Mouse (Mus musculus): ENCODE data around the gene Fam92b. TPM values are rescaled to one million over a fixed set of nuclear protein-coding genes. Genes with fewer than 3 reads are reported as not detected.

Fam92b gene
- polyA plus RNA-seq, 1 experiment from 2014 or later, result not detected

DNA sequence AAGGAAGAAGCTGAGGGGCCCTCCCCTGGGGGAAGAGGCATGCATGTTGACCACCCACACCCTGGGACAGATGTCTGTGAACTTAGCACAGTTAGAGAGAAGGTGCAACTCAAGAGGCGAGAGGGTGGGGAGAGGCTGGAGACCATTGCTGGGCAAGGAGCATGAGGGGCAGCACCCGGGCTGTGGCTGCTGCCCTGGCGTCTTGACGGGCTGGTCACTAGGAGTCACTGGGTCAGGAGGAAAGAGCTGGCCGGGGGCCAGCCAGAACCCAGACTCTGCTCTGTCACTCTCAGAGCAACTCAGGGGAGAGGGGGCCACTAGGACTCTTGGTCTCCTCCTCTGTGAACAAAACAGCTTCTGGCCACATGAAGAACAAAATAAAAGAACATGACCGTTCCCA is 12.2 kb upstream of the Fam92b start:
- 58% methylated on average over 6 of the region's 6 CpGs for WGBS (ENCODE audit: insufficient replicate concordance)
- no peak overlapping the region for H3K4me3 ChIP-seq (replicated peaks)
- H3K4me1 ChIP-seq (replicated peaks), result peaks cover 6% of the 10 kb centered on the region
- H3K4me2 ChIP-seq, result no peak overlapping the region
- no peaks in the 10 kb centered on the region for H3K9me3 ChIP-seq (replicated peaks)
- ATAC-seq (ENCODE audit: low read depth), result no peak
- no peaks in the 10 kb centered on the region for H3K36me3 ChIP-seq
- H3K27me3 ChIP-seq, result 0 out of 2 replicates have a peak, but pooled peaks cover 4% of the 10 kb centered on the region
- no peak overlapping the region for H3K9ac ChIP-seq
- no peak for DNase-seq
- no peak overlapping the region for H3K27ac ChIP-seq

- Histone ChIP-seq H3K9ac (no peak overlapping the region), H3K27ac (no peak overlapping the region), H3K9me3 (replicated peaks) (no peaks in the 10 kb centered on the region), H3K4me2 (no peak overlapping the region), H3K27me3 (0 out of 2 replicates have a peak, but pooled peaks cover 4% of the 10 kb centered on the region), H3K4me3 (replicated peaks) (no peak overlapping the region), H3K36me3 (no peaks in the 10 kb centered on the region), H3K4me1 (replicated peaks) (peaks cover 6% of the 10 kb centered on the region)
- ATAC-seq (ENCODE audit: low read depth) (no peak), DNase-seq (no peak)
- WGBS (ENCODE audit: insufficient replicate concordance), result 58% methylated on average over 6 of the region's 6 CpGs
Measured at GRCm38 (mm10) chr8:120188510-120188909, 11.2 kb upstream of the Fam92b start.

- ATAC-seq (ENCODE audit: low read depth), result no peak
- 0 out of 2 replicates have a peak, but pooled peaks cover 4% of the 10 kb centered on the region for H3K27me3 ChIP-seq
- no peak overlapping the region for H3K9ac ChIP-seq
- 52% methylated on average over 8 of the region's 8 CpGs for WGBS (ENCODE audit: insufficient replicate concordance)
- H3K9me3 ChIP-seq (replicated peaks), result no peaks in the 10 kb centered on the region
- no peaks in the 10 kb centered on the region for H3K36me3 ChIP-seq
- H3K4me2 ChIP-seq, result no peak overlapping the region
- peaks cover 6% of the 10 kb centered on the region for H3K4me1 ChIP-seq (replicated peaks)
- no peak overlapping the region for H3K27ac ChIP-seq
- no peak overlapping the region for H3K4me3 ChIP-seq (replicated peaks)
- DNase-seq, result no peak
Measured at GRCm38 (mm10) chr8:120186454-120186853, 9.2 kb upstream of the Fam92b start.

DNA sequence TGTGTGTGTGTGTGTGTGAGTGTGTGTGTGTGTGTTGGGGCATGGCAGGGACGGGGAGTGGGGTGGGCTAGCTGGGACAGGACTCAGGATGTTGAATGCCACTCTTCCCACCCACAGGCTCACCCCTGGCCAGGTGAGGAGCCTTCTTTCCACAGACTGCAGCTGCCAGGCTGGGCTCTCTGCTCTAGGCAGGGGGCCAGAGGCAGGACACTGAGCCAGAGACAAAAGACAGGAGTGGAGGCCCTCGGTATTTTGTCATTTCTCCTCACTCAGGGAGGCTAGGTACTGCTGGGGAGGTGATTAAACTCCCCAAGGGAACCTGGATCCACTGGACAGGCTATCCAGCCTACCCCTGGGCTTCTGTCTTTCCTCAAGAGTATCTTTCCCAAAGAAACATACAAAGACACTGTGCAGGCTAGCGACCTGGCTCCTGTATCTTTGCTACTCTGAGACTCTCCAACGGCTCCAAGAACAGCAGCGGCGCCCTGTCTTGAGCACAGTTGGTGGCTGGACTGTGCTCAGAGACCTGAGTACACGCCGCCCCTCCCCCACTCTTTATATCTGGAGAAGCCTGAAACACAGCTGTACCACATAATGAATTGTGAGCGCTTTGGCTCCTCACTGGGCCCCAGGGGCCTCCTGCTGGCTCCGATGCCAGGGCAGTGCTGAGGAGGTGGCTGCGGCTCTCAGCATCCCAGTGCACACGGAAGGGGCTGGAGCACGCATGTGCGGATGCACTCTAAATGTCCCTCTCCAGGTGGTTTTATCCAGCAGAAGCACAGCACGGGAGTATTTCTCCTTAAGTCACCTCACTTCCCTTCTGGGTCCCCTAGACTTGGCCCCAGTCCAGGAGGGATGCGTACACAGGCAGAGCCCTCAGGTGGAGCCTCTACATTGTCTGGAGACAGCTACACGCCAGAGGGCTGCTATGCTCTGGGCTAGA is 7.9 kb upstream of the Fam92b start:
- no peak overlapping the region for H3K4me2 ChIP-seq

DNA sequence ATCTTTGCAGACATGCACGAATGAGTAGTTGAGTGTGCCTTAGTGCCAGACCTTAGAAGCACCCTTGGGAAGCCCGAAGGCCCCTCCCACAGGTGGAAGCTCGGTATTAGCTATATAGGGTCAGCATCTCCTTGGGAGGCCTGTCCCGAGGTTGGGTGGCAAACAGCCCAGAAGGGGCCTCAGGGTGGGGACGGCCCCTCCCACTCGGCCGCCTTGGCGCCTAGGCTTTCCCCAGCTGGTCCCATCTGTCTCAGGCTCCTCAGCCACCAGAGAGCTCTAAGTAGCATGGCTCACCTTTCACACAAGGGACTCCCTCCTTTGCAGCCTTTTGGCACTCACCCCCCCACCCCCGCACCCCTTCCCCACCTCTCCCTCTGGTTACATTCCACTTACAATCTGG is 7.1 kb upstream of the Fam92b start:
- Histone ChIP-seq H3K36me3 (no peaks in the 10 kb centered on the region), H3K4me3 (replicated peaks) (no peak overlapping the region), H3K4me1 (replicated peaks) (peaks cover 6% of the 10 kb centered on the region), H3K27ac (no peak overlapping the region), H3K4me2 (no peak overlapping the region), H3K9ac (no peak overlapping the region), H3K27me3 (0 out of 2 replicates have a peak, but pooled peaks cover 4% of the 10 kb centered on the region), H3K9me3 (replicated peaks) (no peaks in the 10 kb centered on the region)
- 37% methylated on average over 9 of the region's 9 CpGs for WGBS (ENCODE audit: insufficient replicate concordance)
- ATAC-seq (ENCODE audit: low read depth) (no peak), DNase-seq (no peak)

More for the DNA sequence above, 7.9 kb upstream of the Fam92b start:
- H3K4me1 ChIP-seq (replicated peaks), result peaks cover 6% of the 10 kb centered on the region
- 0 out of 2 replicates have a peak, but pooled peaks cover 4% of the 10 kb centered on the region for H3K27me3 ChIP-seq
- H3K9me3 ChIP-seq (replicated peaks), result no peaks in the 10 kb centered on the region
- H3K27ac ChIP-seq, result no peak overlapping the region
- DNase-seq, result no peak
- H3K4me3 ChIP-seq (replicated peaks), result no peak overlapping the region
- no peaks in the 10 kb centered on the region for H3K36me3 ChIP-seq
- ATAC-seq (ENCODE audit: low read depth), result no peak
- H3K9ac ChIP-seq, result no peak overlapping the region
- 49% methylated on average over 17 of the region's 17 CpGs for WGBS (ENCODE audit: insufficient replicate concordance)

- Histone ChIP-seq H3K36me3 (no peaks in the 10 kb centered on the region), H3K9ac (no peak overlapping the region), H3K27me3 (peaks cover 23% of the 10 kb centered on the region), H3K27ac (no peak overlapping the region), H3K4me3 (replicated peaks) (no peak overlapping the region), H3K9me3 (replicated peaks) (no peaks in the 10 kb centered on the region), H3K4me2 (no peak overlapping the region), H3K4me1 (replicated peaks) (peaks cover 6% of the 10 kb centered on the region)
- ATAC-seq (ENCODE audit: low read depth) (no peak), DNase-seq (no peak)
- 55% methylated on average over 4 of the region's 4 CpGs for WGBS (ENCODE audit: insufficient replicate concordance)
Measured at GRCm38 (mm10) chr8:120181861-120182414, 4.7 kb upstream of the Fam92b start.

GRCm38 (mm10) chr8:120181274-120181673 is 4.0 kb upstream of the Fam92b start:
- Histone ChIP-seq H3K36me3 (no peaks in the 10 kb centered on the region), H3K27me3 (peaks cover 30% of the 10 kb centered on the region), H3K27ac (no peak overlapping the region), H3K4me3 (replicated peaks) (no peak overlapping the region), H3K9me3 (replicated peaks) (no peaks in the 10 kb centered on the region), H3K9ac (no peak overlapping the region), H3K4me2 (no peak overlapping the region), H3K4me1 (replicated peaks) (peaks cover 6% of the 10 kb centered on the region)
- no peak for ATAC-seq (ENCODE audit: low read depth)
- WGBS (ENCODE audit: insufficient replicate concordance), result 61% methylated on average over 5 of the region's 5 CpGs
- DNase-seq, result no peak

- H3K36me3 ChIP-seq, result no peaks in the 10 kb centered on the region
- H3K4me3 ChIP-seq (replicated peaks), result no peak overlapping the region
- DNase-seq, result no peak
- H3K27me3 ChIP-seq, result peaks cover 38% of the 10 kb centered on the region
- no peak for ATAC-seq (ENCODE audit: low read depth)
- H3K9me3 ChIP-seq (replicated peaks), result no peaks in the 10 kb centered on the region
- no peak overlapping the region for H3K27ac ChIP-seq
- WGBS (ENCODE audit: insufficient replicate concordance), result 50% methylated on average over 7 of the region's 7 CpGs
- peaks cover 4% of the 10 kb centered on the region for H3K4me1 ChIP-seq (replicated peaks)
- no peak overlapping the region for H3K9ac ChIP-seq
- H3K4me2 ChIP-seq, result no peak overlapping the region
Measured at GRCm38 (mm10) chr8:120180445-120180970, 3.2 kb upstream of the Fam92b start.

DNA sequence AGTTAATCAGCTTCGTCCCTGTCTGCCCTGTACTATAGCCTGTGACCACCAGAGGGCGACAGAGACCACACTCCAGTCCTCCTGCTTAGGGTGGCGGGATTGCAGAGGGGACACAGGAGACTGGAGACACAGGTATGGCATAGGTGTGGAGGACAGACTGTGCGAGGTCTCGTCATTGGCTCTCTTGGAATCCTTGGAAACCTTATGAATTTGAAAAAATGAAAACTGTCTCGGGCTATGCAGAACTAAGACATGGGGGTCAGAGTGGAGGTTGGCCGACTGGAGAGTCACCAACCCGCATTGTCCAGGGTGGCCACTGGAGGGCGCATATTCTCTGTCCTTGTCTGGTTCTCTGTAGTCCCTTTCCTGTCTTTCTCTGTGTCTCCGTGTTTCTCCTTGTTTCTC is 1.8 kb upstream of the Fam92b start:
- DNase-seq (peak; percentile 71), ATAC-seq (ENCODE audit: low read depth) (peak; percentile 61)
- no peak overlapping the region for H3K9ac ChIP-seq
- 0 out of 2 replicates have a peak overlapping the region, but pooled peaks have one; percentile 19 for H3K4me3 ChIP-seq (replicated peaks)
- 0% methylated on average over 10 of the region's 10 CpGs for WGBS (ENCODE audit: insufficient replicate concordance)
- peaks cover 47% of the 10 kb centered on the region for H3K27me3 ChIP-seq
- H3K9me3 ChIP-seq (replicated peaks), result no peaks in the 10 kb centered on the region
- no peak overlapping the region for H3K27ac ChIP-seq
- H3K4me1 ChIP-seq (replicated peaks), result no peaks in the 10 kb centered on the region
- H3K4me2 ChIP-seq, result peak overlapping the region; percentile 45
- H3K36me3 ChIP-seq, result no peaks in the 10 kb centered on the region

DNA sequence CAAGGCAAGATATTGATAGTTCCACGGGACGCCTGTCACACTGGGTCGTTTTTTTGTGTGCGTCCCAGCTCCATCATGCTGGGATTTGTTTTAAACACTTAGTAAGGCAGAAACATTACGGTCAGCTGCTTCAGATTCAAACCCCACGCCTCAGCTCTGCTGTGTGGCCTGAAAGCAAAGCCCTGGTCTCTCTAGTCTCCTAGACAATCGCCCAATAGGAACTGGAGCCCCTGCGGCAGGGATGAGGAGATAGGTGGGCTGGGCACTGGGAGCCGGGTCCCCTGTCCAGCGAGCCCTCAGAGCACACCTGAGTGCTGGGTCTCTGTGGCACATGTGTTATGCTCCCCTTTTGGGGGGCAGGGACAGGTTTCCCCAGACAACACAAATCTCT is 853 bp upstream of the Fam92b start:
- no peak for DNase-seq
- H3K27ac ChIP-seq, result no peak overlapping the region
- no peak for ATAC-seq (ENCODE audit: low read depth)
- H3K9ac ChIP-seq, result no peak overlapping the region
- no peaks in the 10 kb centered on the region for H3K4me1 ChIP-seq (replicated peaks)
- H3K27me3 ChIP-seq, result peaks cover 47% of the 10 kb centered on the region
- no peak overlapping the region for H3K4me3 ChIP-seq (replicated peaks)
- H3K9me3 ChIP-seq (replicated peaks), result no peaks in the 10 kb centered on the region
- 12% methylated on average over 10 of the region's 10 CpGs for WGBS (ENCODE audit: insufficient replicate concordance)
- no peaks in the 10 kb centered on the region for H3K36me3 ChIP-seq
- no peak overlapping the region for H3K4me2 ChIP-seq

DNA sequence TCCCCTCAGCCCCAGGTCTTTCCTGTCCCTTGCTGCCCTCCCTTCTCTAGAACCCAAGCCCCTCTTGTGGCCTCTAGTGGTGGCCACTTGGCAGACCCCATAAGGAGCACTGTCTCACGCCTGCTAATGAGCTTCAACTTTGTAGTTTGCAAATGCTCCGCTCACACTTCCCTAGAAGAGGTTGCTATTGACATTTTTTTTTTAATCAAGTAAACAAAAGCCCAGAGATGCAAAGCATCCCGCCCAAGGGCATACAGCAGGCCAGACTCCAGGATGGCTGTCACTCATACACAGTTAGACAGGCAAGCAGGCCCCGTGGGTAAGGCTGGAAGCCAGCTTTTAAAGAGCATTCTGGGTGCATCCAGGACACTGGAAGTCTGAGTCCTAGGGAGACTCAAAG is 661 bp downstream of the Fam92b start:
- ATAC-seq (ENCODE audit: low read depth), result no peak
- H3K4me3 ChIP-seq (replicated peaks), result no peak overlapping the region
- H3K9me3 ChIP-seq (replicated peaks), result no peaks in the 10 kb centered on the region
- no peak overlapping the region for H3K9ac ChIP-seq
- no peaks in the 10 kb centered on the region for H3K36me3 ChIP-seq
- H3K27ac ChIP-seq, result no peak overlapping the region
- H3K4me1 ChIP-seq (replicated peaks), result no peaks in the 10 kb centered on the region
- no peak overlapping the region for H3K4me2 ChIP-seq
- H3K27me3 ChIP-seq, result peaks cover 47% of the 10 kb centered on the region
- WGBS (ENCODE audit: insufficient replicate concordance), result 32% methylated on average over 4 of the region's 4 CpGs
- no peak for DNase-seq
